Mouse (Mus musculus) midbrain, embryonic 15.5 days (tissue): ENCODE results near the gene Usp6nl. TPM values are rescaled to one million over a fixed set of nuclear protein-coding genes. Genes with fewer than 3 reads are reported as not detected.

ENCODE experiments used
- ATAC-seq: fragments of 200-750 bp; cut with Nextera tagmentation; replicated peaks from 2 replicates; pipeline ENCODE4 v1.8.0; 2017; ENCODE audit warnings: moderate TSS enrichment
- H3K27ac ChIP-seq: fragments of 300-500 bp; sonication (generic); 2 replicates; pipeline ENCODE4 v1.5.1; 2015; ENCODE audit warnings: mild to moderate bottlenecking, inconsistent platforms
- H3K27me3 ChIP-seq: fragments of 300-500 bp; sonication (generic); replicated peaks from 2 replicates; pipeline ENCODE4 v1.6.1; 2015; ENCODE audit warnings: inconsistent platforms
- H3K36me3 ChIP-seq: fragments of 300-500 bp; sonication (generic); replicated peaks from 2 replicates; pipeline ENCODE4 v1.6.1; 2015; ENCODE audit warnings: inconsistent platforms
- H3K4me1 ChIP-seq: fragments of 300-500 bp; sonication (generic); 2 replicates; pipeline ENCODE4 v1.6.1; 2015; ENCODE audit warnings: inconsistent platforms
- H3K4me2 ChIP-seq: fragments of 300-500 bp; sonication (generic); 2 replicates; pipeline ENCODE4 v1.6.1; 2015; ENCODE audit warnings: inconsistent platforms, mild to moderate bottlenecking, moderate library complexity
- H3K4me3 ChIP-seq: fragments of 300-500 bp; sonication (generic); 2 replicates; pipeline ENCODE4 v1.5.1; 2015; ENCODE audit warnings: mild to moderate bottlenecking, inconsistent platforms
- H3K9ac ChIP-seq: fragments of 300-500 bp; sonication (generic); 2 replicates; pipeline ENCODE4 v1.6.1; 2015; ENCODE audit warnings: mild to moderate bottlenecking, inconsistent platforms
- H3K9me3 ChIP-seq: fragments of 300-500 bp; sonication (generic); 2 replicates; pipeline ENCODE4 v1.6.1; 2016; ENCODE audit warnings: inconsistent platforms
- WGBS: fragments of 180-500 bp; shearing (Covaris S2); methylation state at CpG from one replicate; pipeline ENCODE4 v1.1.7; 2015; ENCODE audit warnings: mixed read lengths; 5-methylcytosine and 5-hydroxymethylcytosine counted together
- polyA plus RNA-seq: library from polyadenylated mRNA; unstranded; fragments of >200 nt; fragmentation: Nextera tagmentation; extraction: Ambion mirVana; gene quantifications from 2 replicates; pipeline ENCODE4 v1.2.1, GENCODE M21; 2015

Usp6nl gene
- polyA plus RNA-seq, 1 experiment from 2014 or later: 6.5 TPM

GRCm38 (mm10) chr2:6405059-6406033 is 82.9 kb downstream of the Usp6nl start:
- H3K27ac ChIP-seq: no peak overlapping the region
- peaks cover 28% of the 10 kb centered on the region for H3K4me1 ChIP-seq
- WGBS: 25% methylated on average over 10 of the region's 10 CpGs
- no peaks in the 10 kb centered on the region for H3K36me3 ChIP-seq
- no peaks in the 10 kb centered on the region for H3K27me3 ChIP-seq
- H3K9me3 ChIP-seq: no peaks in the 10 kb centered on the region
- peak; percentile 91 for ATAC-seq
- H3K9ac ChIP-seq: no peak overlapping the region
- no peak overlapping the region for H3K4me2 ChIP-seq
- no peak overlapping the region for H3K4me3 ChIP-seq

- no peak for ATAC-seq
- H3K36me3 ChIP-seq: no peaks in the 10 kb centered on the region
- 68% methylated on average over 1 of the region's 1 CpGs for WGBS
Measured at GRCm38 (mm10) chr2:6407711-6408110, 85.2 kb downstream of the Usp6nl start.

GRCm38 (mm10) chr2:6412645-6413044 is 90.2 kb downstream of the Usp6nl start:
- no peaks in the 10 kb centered on the region for H3K9me3 ChIP-seq
- peaks cover 10% of the 10 kb centered on the region; the same call in 1 of the 2 replicates for H3K4me1 ChIP-seq
- H3K27me3 ChIP-seq: no peaks in the 10 kb centered on the region
- no peak overlapping the region for H3K27ac ChIP-seq
- no peak overlapping the region for H3K4me2 ChIP-seq
- WGBS: 82% methylated on average over 1 of the region's 1 CpGs
- H3K9ac ChIP-seq: no peak overlapping the region
- no peak overlapping the region for H3K4me3 ChIP-seq
- H3K36me3 ChIP-seq: 0 out of 2 replicates have a peak, but pooled peaks cover 4% of the 10 kb centered on the region
- ATAC-seq: no peak

More at GRCm38 (mm10) chr2:6407711-6408110, 85.2 kb downstream of the Usp6nl start:
- Histone ChIP-seq H3K4me2 (no peak overlapping the region), H3K4me1 (peaks cover 28% of the 10 kb centered on the region), H3K4me3 (no peak overlapping the region), H3K9ac (no peak overlapping the region), H3K27me3 (no peaks in the 10 kb centered on the region), H3K9me3 (no peaks in the 10 kb centered on the region), H3K27ac (no peak overlapping the region)

GRCm38 (mm10) chr2:6413723-6414122 is 91.3 kb downstream of the Usp6nl start:
- H3K4me1 ChIP-seq: peaks cover 9% of the 10 kb centered on the region; the same call in 1 of the 2 replicates
- no peaks in the 10 kb centered on the region for H3K9me3 ChIP-seq
- no peak overlapping the region for H3K27ac ChIP-seq
- no peak overlapping the region for H3K9ac ChIP-seq
- H3K27me3 ChIP-seq: no peaks in the 10 kb centered on the region
- no peak for ATAC-seq
- no peak overlapping the region for H3K4me3 ChIP-seq
- WGBS: 97% methylated on average over 2 of the region's 2 CpGs
- no peak overlapping the region for H3K4me2 ChIP-seq
- H3K36me3 ChIP-seq: 0 out of 2 replicates have a peak, but pooled peaks cover 4% of the 10 kb centered on the region

- H3K36me3 ChIP-seq: 0 out of 2 replicates have a peak, but pooled peaks cover 4% of the 10 kb centered on the region
- ATAC-seq: no peak
- H3K27ac ChIP-seq: no peak overlapping the region
- no peaks in the 10 kb centered on the region for H3K9me3 ChIP-seq
- no peak overlapping the region for H3K4me3 ChIP-seq
- no peaks in the 10 kb centered on the region for H3K27me3 ChIP-seq
- 0 out of 2 replicates have a peak, but pooled peaks cover 3% of the 10 kb centered on the region for H3K4me1 ChIP-seq
- H3K9ac ChIP-seq: no peak overlapping the region
- 84% methylated on average over 5 of the region's 5 CpGs for WGBS
- no peak overlapping the region for H3K4me2 ChIP-seq
Measured at GRCm38 (mm10) chr2:6414400-6414799, 91.9 kb downstream of the Usp6nl start.

GRCm38 (mm10) chr2:6417158-6417557 is 94.7 kb downstream of the Usp6nl start:
- 0 out of 2 replicates have a peak, but pooled peaks cover 4% of the 10 kb centered on the region for H3K36me3 ChIP-seq
- no peak for ATAC-seq
- H3K4me1 ChIP-seq: no peaks in the 10 kb centered on the region
- no peak overlapping the region for H3K4me3 ChIP-seq
- WGBS: 82% methylated on average over 11 of the region's 11 CpGs
- no peak overlapping the region for H3K4me2 ChIP-seq
- H3K27ac ChIP-seq: no peak overlapping the region
- H3K9me3 ChIP-seq: no peaks in the 10 kb centered on the region
- no peak overlapping the region for H3K9ac ChIP-seq
- H3K27me3 ChIP-seq: no peaks in the 10 kb centered on the region

- H3K4me1 ChIP-seq: no peaks in the 10 kb centered on the region
- H3K4me2 ChIP-seq: no peak overlapping the region
- 91% methylated on average over 24 of the region's 24 CpGs for WGBS
- H3K27me3 ChIP-seq: no peaks in the 10 kb centered on the region
- no peak overlapping the region for H3K4me3 ChIP-seq
- H3K36me3 ChIP-seq: peaks cover 10% of the 10 kb centered on the region
- no peaks in the 10 kb centered on the region for H3K9me3 ChIP-seq
- ATAC-seq: no peak
- no peak overlapping the region for H3K9ac ChIP-seq
- no peak overlapping the region for H3K27ac ChIP-seq
Measured at GRCm38 (mm10) chr2:6423661-6424550, 101.4 kb downstream of the Usp6nl start.

GRCm38 (mm10) chr2:6424851-6425250 is 102.4 kb downstream of the Usp6nl start:
- WGBS: 89% methylated on average over 5 of the region's 5 CpGs
- peaks cover 10% of the 10 kb centered on the region for H3K36me3 ChIP-seq

GRCm38 (mm10) chr2:6436085-6436950 is 113.9 kb downstream of the Usp6nl start:
- ATAC-seq: peak; percentile 86
- WGBS: 88% methylated on average over 16 of the region's 16 CpGs

More at GRCm38 (mm10) chr2:6424851-6425250, 102.4 kb downstream of the Usp6nl start:
- Histone ChIP-seq H3K27ac (no peak overlapping the region), H3K9ac (no peak overlapping the region), H3K27me3 (no peaks in the 10 kb centered on the region), H3K9me3 (no peaks in the 10 kb centered on the region), H3K4me3 (no peak overlapping the region), H3K4me1 (no peaks in the 10 kb centered on the region), H3K4me2 (no peak overlapping the region)
- ATAC-seq: no peak

GRCm38 (mm10) chr2:6441688-6442087 is 119.2 kb downstream of the Usp6nl start:
- no peak for ATAC-seq
- no peak overlapping the region for H3K27ac ChIP-seq
- no peaks in the 10 kb centered on the region for H3K27me3 ChIP-seq
- WGBS: 91% methylated on average over 9 of the region's 9 CpGs
- no peak overlapping the region for H3K4me2 ChIP-seq
- 0 out of 2 replicates have a peak, but pooled peaks cover 3% of the 10 kb centered on the region for H3K36me3 ChIP-seq
- no peaks in the 10 kb centered on the region for H3K9me3 ChIP-seq
- H3K4me3 ChIP-seq: no peak overlapping the region
- H3K4me1 ChIP-seq: no peaks in the 10 kb centered on the region
- H3K9ac ChIP-seq: no peak overlapping the region

More at GRCm38 (mm10) chr2:6436085-6436950, 113.9 kb downstream of the Usp6nl start:
- Histone ChIP-seq H3K9me3 (no peaks in the 10 kb centered on the region), H3K4me2 (no peak overlapping the region), H3K4me1 (no peaks in the 10 kb centered on the region), H3K27ac (no peak overlapping the region), H3K4me3 (no peak overlapping the region), H3K36me3 (0 out of 2 replicates have a peak, but pooled peaks cover 3% of the 10 kb centered on the region), H3K27me3 (no peaks in the 10 kb centered on the region), H3K9ac (no peak overlapping the region)

- Histone ChIP-seq H3K9ac (no peak overlapping the region), H3K4me2 (no peak overlapping the region), H3K4me3 (no peak overlapping the region), H3K4me1 (no peaks in the 10 kb centered on the region), H3K27ac (no peak overlapping the region), H3K36me3 (0 out of 2 replicates have a peak, but pooled peaks cover 3% of the 10 kb centered on the region), H3K9me3 (no peaks in the 10 kb centered on the region), H3K27me3 (no peaks in the 10 kb centered on the region)
- WGBS: 90% methylated on average over 10 of the region's 10 CpGs
- no peak for ATAC-seq
Measured at GRCm38 (mm10) chr2:6442302-6442701, 119.8 kb downstream of the Usp6nl start.
